Mouse (Mus musculus) liver, embryonic 13.5 days (tissue): Measurements from ENCODE around the gene Dclre1a. TPM values are rescaled to one million over a fixed set of nuclear protein-coding genes. Genes with fewer than 3 reads are reported as not detected.

ENCODE experiments used
- ATAC-seq: fragments of 200-750 bp; cut with Nextera tagmentation; 2 replicates; pipeline ENCODE4 v1.8.0; 2017; ENCODE audit warnings: low read depth, mild to moderate bottlenecking, moderate number of reproducible peaks, moderate library complexity
- DNase-seq: peaks from one replicate; pipeline ENCODE4 v3.0.0; 2022
- H3K27ac ChIP-seq: fragments of 300-500 bp; sonication (generic); 2 replicates; pipeline ENCODE4 v1.5.1; 2015; ENCODE audit warnings: moderate library complexity, mild to moderate bottlenecking, inconsistent platforms
- H3K27me3 ChIP-seq: fragments of 300-500 bp; sonication (generic); 2 replicates; pipeline ENCODE4 v1.6.1; 2015; ENCODE audit warnings: mild to moderate bottlenecking, inconsistent platforms
- H3K36me3 ChIP-seq: fragments of 300-500 bp; sonication (generic); 2 replicates; pipeline ENCODE4 v1.6.1; 2015; ENCODE audit warnings: mild to moderate bottlenecking, inconsistent platforms
- H3K4me1 ChIP-seq: fragments of 300-500 bp; sonication (generic); replicated peaks from 2 replicates; pipeline ENCODE4 v1.6.1; 2015; ENCODE audit warnings: inconsistent platforms
- H3K4me2 ChIP-seq: fragments of 300-500 bp; sonication (generic); 2 replicates; pipeline ENCODE4 v1.6.1; 2015; ENCODE audit warnings: inconsistent platforms, mild to moderate bottlenecking, moderate library complexity
- H3K4me3 ChIP-seq: fragments of 300-500 bp; sonication (generic); replicated peaks from 2 replicates; pipeline ENCODE4 v1.5.1; 2015; ENCODE audit warnings: mild to moderate bottlenecking, inconsistent platforms
- H3K9ac ChIP-seq: fragments of 300-500 bp; sonication (generic); 2 replicates; pipeline ENCODE4 v1.6.1; 2015; ENCODE audit warnings: mild to moderate bottlenecking, inconsistent platforms
- H3K9me3 ChIP-seq: fragments of 300-500 bp; sonication (generic); replicated peaks from 2 replicates; pipeline ENCODE4 v1.6.1; 2016; ENCODE audit warnings: inconsistent platforms
- WGBS: fragments of 180-500 bp; shearing (Covaris S2); methylation state at CpG from one replicate; pipeline ENCODE4 v1.1.7; 2015; ENCODE audit not compliant: insufficient replicate concordance; 5-methylcytosine and 5-hydroxymethylcytosine counted together
- polyA plus RNA-seq: library from polyadenylated mRNA; unstranded; fragments of >200 nt; fragmentation: Nextera tagmentation; extraction: Ambion mirVana; gene quantifications from 2 replicates; pipeline ENCODE4 v1.2.1, GENCODE M21; 2015

Dclre1a gene
- polyA plus RNA-seq, 1 experiment from 2014 or later: 19.2 TPM

DNA sequence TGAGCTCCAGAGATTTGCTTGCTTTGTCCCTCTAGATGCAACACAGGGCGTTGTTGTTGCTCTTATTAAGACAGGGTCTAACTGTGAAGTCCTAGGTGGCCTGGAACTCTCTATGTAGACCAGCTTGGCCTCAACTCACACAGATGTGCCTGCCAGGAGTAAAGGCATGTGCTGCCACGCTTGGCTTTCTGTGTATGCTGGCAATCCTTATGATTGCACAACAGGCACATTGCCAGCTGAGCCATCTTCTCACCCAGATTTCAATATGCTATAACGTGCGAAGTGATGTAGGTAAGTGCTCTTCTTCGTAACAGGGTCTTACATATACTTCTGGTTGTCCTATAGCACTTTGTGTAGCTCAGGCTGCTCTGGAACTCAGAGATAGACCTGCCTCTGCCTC, 23.9 kb upstream of the Dclre1a start:
- no peaks in the 10 kb centered on the region for H3K27me3 ChIP-seq
- no peak overlapping the region for H3K9ac ChIP-seq
- 89% methylated on average over 5 of the region's 5 CpGs for WGBS
- H3K4me1 ChIP-seq: peaks cover 14% of the 10 kb centered on the region
- DNase-seq (no peak), ATAC-seq (no peak)
- H3K9me3 ChIP-seq: no peaks in the 10 kb centered on the region
- peaks cover 21% of the 10 kb centered on the region for H3K36me3 ChIP-seq
- H3K4me2 ChIP-seq: no peak overlapping the region
- no peak overlapping the region for H3K27ac ChIP-seq
- no peak overlapping the region for H3K4me3 ChIP-seq

DNA sequence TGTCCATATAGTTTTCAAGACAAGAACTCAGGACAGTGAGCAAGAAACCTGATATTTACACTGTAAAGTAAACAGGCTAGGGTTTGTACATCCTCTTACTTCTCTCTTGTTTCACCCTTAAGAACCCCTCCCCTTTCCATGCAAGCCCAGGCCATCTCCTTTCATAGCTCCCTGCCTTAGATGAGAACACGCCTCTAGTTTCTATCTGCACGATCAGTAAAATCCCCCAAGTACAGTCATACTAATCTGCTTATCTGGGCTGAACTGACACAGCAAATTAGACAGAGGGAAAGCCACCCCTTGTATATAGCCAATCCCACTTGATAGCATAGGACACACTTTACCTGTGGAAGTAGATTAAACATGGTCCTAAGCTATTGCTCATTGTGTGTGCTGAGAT, 23.2 kb upstream of the Dclre1a start:
- no peaks in the 10 kb centered on the region for H3K27me3 ChIP-seq
- ATAC-seq: no peak
- 41% methylated on average over 2 of the region's 2 CpGs for WGBS
- H3K4me2 ChIP-seq: no peak overlapping the region
- H3K9ac ChIP-seq: no peak overlapping the region
- peaks cover 19% of the 10 kb centered on the region for H3K4me1 ChIP-seq
- H3K36me3 ChIP-seq: peaks cover 21% of the 10 kb centered on the region
- no peak overlapping the region for H3K4me3 ChIP-seq
- H3K9me3 ChIP-seq: no peaks in the 10 kb centered on the region
- no peak for DNase-seq
- no peak overlapping the region for H3K27ac ChIP-seq

DNA sequence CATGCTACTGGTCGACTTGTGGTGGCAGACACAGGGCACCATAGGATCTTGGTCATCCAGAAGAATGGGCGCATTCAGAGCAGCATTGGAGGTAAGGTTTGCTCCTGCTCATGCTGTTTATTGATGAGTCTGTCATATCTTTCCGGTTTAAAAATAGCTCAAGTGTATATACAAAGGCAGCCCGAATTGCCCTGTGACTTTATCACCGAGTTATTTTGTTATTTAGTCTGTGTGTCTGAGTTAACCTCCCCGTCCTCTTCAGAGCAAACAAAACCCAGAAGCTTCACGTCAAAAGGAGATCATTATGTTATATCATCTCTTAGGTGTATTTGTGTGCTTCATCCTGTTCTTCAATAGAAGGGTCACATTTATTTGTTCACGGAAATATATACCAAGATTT, 22.8 kb upstream of the Dclre1a start:
- Histone ChIP-seq H3K27ac (no peak overlapping the region), H3K4me2 (no peak overlapping the region), H3K4me1 (peaks cover 23% of the 10 kb centered on the region), H3K4me3 (no peak overlapping the region), H3K9ac (no peak overlapping the region), H3K36me3 (peaks cover 16% of the 10 kb centered on the region), H3K27me3 (no peaks in the 10 kb centered on the region), H3K9me3 (no peaks in the 10 kb centered on the region)
- WGBS: 77% methylated on average over 8 of the region's 8 CpGs
- no peak for DNase-seq
- no peak for ATAC-seq

DNA sequence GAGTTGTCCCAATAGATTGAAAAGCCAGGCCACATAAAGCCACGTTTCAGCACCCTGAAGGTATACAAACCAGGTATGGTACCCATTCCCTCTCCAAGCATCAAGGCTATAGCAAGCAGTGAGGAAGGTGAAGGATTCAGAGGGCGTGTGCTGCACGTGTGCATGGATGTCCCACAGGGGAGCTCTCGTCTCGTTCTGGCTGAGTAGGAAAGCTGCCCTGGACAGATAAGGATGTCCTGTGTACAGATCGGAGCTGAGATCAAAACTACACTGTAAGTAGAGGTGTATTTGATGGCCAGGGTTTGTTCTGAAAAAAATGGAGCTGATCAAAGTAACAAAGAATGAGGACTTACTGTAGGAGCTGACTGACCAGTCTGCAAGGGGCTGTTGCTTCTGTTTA, 18.9 kb upstream of the Dclre1a start:
- WGBS: 31% methylated on average over 6 of the region's 6 CpGs
- peaks cover 18% of the 10 kb centered on the region for H3K36me3 ChIP-seq
- no peaks in the 10 kb centered on the region for H3K27me3 ChIP-seq

DNA sequence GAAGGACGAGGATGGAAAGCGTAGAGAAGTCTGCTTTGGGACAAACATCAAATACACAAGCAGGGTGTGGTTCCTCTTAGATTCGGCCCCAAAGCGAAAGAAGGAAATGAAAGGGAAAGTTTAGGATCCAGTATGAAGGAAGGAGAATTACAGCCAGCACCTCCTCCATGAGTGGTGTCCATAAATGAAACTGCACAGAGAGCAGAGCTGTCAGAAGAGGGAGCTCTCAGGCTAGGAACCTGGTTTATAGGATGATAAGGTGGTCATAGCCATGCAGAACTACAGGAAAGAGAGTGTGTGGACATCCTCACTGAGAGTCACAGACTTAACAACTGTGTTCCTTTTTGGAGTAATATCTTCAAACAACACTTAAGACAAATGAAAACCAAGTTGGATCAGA, 18.0 kb upstream of the Dclre1a start:
- 71% methylated on average over 4 of the region's 4 CpGs for WGBS
- H3K27me3 ChIP-seq: no peaks in the 10 kb centered on the region
- H3K4me2 ChIP-seq: no peak overlapping the region
- H3K4me1 ChIP-seq: peaks cover 47% of the 10 kb centered on the region
- H3K4me3 ChIP-seq: no peak overlapping the region
- no peak overlapping the region for H3K27ac ChIP-seq
- no peak overlapping the region for H3K9ac ChIP-seq
- peaks cover 18% of the 10 kb centered on the region for H3K36me3 ChIP-seq
- DNase-seq: no peak
- no peaks in the 10 kb centered on the region for H3K9me3 ChIP-seq
- ATAC-seq: peak; percentile 39; the same call in 1 of the 2 replicates

More for the DNA sequence above, 18.9 kb upstream of the Dclre1a start:
- ATAC-seq (peak; percentile 48; the same call in 1 of the 2 replicates), DNase-seq (no peak)
- H3K4me3 ChIP-seq: no peak overlapping the region
- H3K9me3 ChIP-seq: no peaks in the 10 kb centered on the region
- no peak overlapping the region for H3K27ac ChIP-seq
- peaks cover 41% of the 10 kb centered on the region for H3K4me1 ChIP-seq
- H3K4me2 ChIP-seq: no peak overlapping the region
- no peak overlapping the region for H3K9ac ChIP-seq

DNA sequence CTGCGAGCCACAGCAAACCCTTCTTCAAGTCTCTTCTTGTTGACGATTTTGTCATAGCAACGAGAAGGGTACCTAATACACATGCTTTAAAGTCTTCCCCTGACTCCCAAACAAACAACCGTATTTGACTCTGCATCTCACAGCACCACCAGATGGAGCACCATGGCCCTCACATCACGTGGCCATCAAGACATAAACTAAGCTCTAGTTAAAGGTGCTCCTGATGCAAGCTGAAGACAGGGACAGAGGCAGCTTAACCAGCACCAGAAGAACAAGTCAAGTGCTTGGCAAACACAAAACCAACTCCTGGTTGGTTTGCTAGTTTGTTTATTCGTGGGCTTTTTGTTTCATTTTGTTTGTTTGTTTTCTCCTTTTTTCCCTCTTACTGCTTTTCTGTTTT, 17.3 kb upstream of the Dclre1a start:
- Histone ChIP-seq H3K27me3 (no peaks in the 10 kb centered on the region), H3K4me2 (no peak overlapping the region), H3K36me3 (peaks cover 16% of the 10 kb centered on the region), H3K27ac (no peak overlapping the region), H3K9ac (0 out of 2 replicates have a peak overlapping the region, but pooled peaks have one; percentile 7), H3K4me1 (peaks cover 44% of the 10 kb centered on the region), H3K9me3 (no peaks in the 10 kb centered on the region), H3K4me3 (no peak overlapping the region)
- no peak for ATAC-seq
- no peak for DNase-seq
- 66% methylated on average over 6 of the region's 6 CpGs for WGBS

DNA sequence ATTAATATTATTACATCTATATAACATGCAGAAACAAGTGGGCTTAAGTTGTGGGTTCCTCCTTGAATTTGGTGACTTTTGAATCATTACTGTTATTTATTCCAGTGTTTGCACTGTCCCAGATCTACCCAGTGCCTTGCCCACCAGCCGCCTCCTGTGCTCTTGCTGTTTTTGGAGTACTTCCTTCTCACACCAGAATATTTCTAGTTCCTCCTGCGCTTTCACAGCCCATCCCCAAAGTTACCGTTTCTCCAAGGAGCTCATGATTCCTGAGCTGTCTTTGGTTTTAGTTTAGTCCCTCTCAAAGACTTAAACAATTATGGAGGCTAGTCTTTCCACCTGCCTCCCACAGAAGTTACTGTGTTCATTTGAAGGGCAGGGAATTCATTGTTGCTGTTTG, 15.4 kb upstream of the Dclre1a start:
- DNase-seq (no peak), ATAC-seq (no peak)
- Histone ChIP-seq H3K9me3 (no peaks in the 10 kb centered on the region), H3K4me2 (no peak overlapping the region), H3K4me1 (peaks cover 47% of the 10 kb centered on the region), H3K9ac (no peak overlapping the region), H3K36me3 (peaks cover 27% of the 10 kb centered on the region), H3K27me3 (no peaks in the 10 kb centered on the region), H3K4me3 (no peak overlapping the region), H3K27ac (no peak overlapping the region)
- 69% methylated on average over 3 of the region's 3 CpGs for WGBS

DNA sequence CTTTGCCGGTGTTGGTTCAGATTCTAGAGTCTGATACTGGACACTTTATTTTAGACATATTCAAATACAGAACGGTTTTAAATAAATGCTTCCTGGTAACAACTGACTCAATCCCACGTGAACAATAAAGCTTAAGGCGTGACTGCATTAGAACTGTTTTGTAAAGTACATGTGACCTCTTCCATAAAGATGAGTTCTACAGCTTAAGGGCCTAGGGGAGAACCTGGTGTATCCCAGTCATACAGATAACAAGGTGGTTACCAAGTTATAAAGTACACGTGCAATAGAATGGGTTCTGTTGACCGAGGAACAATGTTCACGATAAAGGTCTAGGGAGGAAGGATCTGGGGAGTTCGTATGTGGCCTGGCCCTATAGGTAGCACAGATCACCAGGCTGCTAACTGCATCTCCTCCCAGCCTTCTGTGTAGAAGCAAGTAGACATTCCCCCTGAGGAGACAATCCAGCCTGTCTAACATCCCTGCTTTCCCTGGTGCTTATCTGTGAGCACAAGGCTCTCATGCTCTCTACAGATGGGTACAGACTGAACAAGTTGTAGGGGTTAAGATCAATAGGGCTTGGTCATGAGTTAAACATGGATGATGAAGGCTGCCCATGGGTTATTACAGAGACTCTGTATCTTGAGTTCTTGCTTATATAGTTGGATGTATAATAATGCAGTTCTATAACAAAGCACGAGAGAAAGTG, 14.6 kb upstream of the Dclre1a start:
- no peaks in the 10 kb centered on the region for H3K27me3 ChIP-seq
- no peaks in the 10 kb centered on the region for H3K9me3 ChIP-seq
- H3K4me1 ChIP-seq: peaks cover 49% of the 10 kb centered on the region
- no peak overlapping the region for H3K4me2 ChIP-seq
- WGBS: 77% methylated on average over 9 of the region's 9 CpGs
- no peak overlapping the region for H3K4me3 ChIP-seq
- H3K36me3 ChIP-seq: peaks cover 34% of the 10 kb centered on the region
- DNase-seq (no peak), ATAC-seq (peak; percentile 68)
- H3K9ac ChIP-seq: no peak overlapping the region
- H3K27ac ChIP-seq: no peak overlapping the region

DNA sequence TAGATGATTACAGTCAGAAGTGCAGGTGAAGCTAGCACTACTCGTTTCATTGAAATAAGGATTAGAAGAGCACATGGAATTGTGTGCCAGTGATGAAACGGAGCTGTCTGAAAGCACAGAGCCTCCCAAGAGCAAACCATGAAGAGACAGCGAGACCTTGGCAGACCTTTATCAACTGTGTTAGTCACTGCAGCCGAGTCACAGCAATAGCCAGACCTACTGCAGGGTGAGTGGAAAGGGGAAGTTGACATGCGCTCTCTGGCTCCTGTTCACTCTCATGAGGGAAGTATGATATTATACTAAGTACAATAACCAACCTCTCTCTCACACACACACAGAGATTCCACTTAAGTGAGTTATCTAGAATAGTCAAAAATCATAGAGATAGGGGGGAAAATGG, 8.0 kb upstream of the Dclre1a start:
- Histone ChIP-seq H3K9me3 (no peaks in the 10 kb centered on the region), H3K4me2 (no peak overlapping the region), H3K36me3 (peaks cover 59% of the 10 kb centered on the region), H3K27me3 (no peaks in the 10 kb centered on the region), H3K4me3 (no peak overlapping the region), H3K27ac (no peak overlapping the region), H3K4me1 (peaks cover 15% of the 10 kb centered on the region), H3K9ac (no peak overlapping the region)
- 41% methylated on average over 5 of the region's 5 CpGs for WGBS
- DNase-seq (no peak), ATAC-seq (no peak)

DNA sequence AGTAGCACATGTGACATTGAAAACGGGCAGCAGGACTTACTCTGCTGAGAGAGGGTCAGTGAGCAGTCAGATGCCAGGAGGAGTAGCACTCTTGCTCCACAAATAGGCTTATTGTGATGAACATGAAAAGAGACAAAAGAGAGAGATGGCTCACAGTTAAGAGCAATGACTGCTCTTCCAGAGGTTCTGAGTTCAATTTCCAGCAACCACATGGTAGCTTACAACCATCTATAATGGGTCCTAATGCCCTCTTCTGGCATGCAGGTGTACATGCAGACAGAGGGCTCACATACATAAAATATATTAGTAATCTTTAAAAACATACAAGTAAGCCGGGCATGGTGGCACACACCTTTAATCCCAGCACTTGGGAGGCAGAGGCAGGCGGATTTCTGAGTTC, 5.2 kb upstream of the Dclre1a start:
- no peak overlapping the region for H3K27ac ChIP-seq
- H3K4me3 ChIP-seq: no peak overlapping the region
- no peak for ATAC-seq
- H3K27me3 ChIP-seq: no peaks in the 10 kb centered on the region
- H3K36me3 ChIP-seq: peaks cover 41% of the 10 kb centered on the region
- H3K9me3 ChIP-seq: no peaks in the 10 kb centered on the region
- peaks cover 25% of the 10 kb centered on the region for H3K4me1 ChIP-seq
- no peak for DNase-seq
- no peak overlapping the region for H3K9ac ChIP-seq
- WGBS: 94% methylated on average over 3 of the region's 3 CpGs
- no peak overlapping the region for H3K4me2 ChIP-seq

DNA sequence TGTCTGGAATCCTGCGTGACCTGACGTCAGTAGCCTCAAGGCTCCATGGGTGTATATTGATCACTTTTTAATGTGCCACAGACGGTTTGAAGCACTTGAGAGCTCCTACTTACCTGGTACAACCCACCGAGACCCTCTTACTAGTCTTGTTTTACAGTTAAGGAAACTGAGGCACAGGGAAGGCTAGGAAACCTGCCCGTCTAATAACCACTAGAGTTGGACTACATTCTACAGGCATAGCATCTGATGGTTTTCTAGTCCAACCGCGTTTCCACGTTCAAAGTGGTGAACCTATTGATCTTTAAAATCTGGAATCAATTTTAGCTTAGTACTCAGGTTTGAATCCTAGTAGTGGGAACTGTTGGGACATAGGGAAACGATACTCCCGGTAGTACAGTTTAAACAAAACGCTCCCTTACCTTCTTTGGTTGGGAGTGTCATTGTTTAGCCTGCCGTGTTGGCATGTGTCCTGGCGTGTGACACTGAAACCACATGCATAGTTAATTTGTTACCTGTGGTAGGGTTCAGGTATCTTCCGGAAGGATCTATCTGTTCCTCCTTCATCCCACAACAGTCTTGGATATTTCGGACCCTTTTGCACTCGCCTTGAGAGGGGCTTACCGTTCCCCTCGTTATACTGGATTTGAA, 1.1 kb upstream of the Dclre1a start:
- 21% methylated on average over 18 of the region's 18 CpGs for WGBS
- DNase-seq (no peak), ATAC-seq (no peak)
- H3K9ac ChIP-seq: peak overlapping the region; percentile 97
- H3K27ac ChIP-seq: peak overlapping the region; percentile 96
- peak overlapping the region; percentile 97 for H3K4me3 ChIP-seq
- peaks cover 34% of the 10 kb centered on the region for H3K36me3 ChIP-seq
- H3K4me2 ChIP-seq: peak overlapping the region; percentile 85
- H3K4me1 ChIP-seq: peaks cover 43% of the 10 kb centered on the region
- no peaks in the 10 kb centered on the region for H3K27me3 ChIP-seq
- no peaks in the 10 kb centered on the region for H3K9me3 ChIP-seq
